Mouse (Mus musculus): ENCODE results near the gene Dnm3. TPM values are rescaled to one million over a fixed set of nuclear protein-coding genes. Genes with fewer than 3 reads are reported as not detected.
A peak's percentile ranks its signal among the peaks of the same experiment; 100 is the strongest.

The Dnm3 gene
- polyA plus RNA-seq, 1 experiment from 2014 or later = 12.9 TPM

DNA sequence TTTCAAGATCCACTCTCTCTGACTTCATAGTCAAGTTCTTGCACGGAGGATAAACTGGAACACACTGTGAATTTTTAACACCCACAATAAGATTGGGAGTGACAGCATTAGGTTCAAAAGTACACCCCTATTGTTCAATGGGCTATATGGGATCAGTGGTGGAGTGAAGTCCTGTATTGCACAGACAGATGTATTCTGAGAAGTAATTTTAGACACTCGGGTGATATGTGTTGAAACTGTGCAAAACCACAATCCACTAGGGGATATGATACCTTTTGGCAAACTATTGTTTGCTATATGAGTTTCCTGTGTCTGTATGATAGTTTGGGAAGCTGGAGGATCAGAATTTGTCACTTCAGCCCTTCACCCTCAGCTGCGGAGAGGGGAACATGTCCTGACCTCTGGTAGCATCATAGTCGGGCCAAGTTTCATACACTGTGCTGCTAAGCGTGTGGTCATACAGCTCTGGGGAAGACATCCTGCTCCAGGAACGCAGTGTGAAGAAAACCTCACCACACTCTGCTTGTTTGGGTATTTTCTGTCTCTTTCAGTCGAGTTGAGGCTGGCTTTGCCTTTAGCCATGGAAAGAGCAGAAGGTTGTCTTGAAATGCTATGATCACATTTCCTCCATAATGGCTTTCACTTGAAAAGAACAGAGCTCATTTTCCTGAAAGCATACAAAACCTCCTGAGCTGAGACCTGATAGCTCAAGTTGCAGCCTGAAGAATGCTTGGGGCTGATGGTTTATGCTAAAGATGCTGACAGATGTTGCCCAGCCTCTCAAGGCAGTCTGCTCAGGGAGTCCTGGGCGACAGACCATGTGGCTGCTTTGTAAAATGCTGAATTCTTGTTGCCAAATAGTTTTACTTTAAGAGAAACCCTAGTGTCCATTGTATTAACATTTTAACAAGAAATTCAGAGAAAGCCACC lies 433.8 kb downstream of the Dnm3 start:
- no peaks in the 10 kb centered on the region for H3K27me3 ChIP-seq (ENCODE audit: control insufficient read depth, insufficient read depth, low read length)
- H3K9me3 ChIP-seq (ENCODE audit: control insufficient read depth, low read length) = no peaks in the 10 kb centered on the region
- H3K4me1 ChIP-seq (ENCODE audit: control insufficient read depth, insufficient read depth, low read length) = peaks cover 14% of the 10 kb centered on the region
- ATAC-seq (ENCODE audit: insufficient read depth, low FRiP score, low TSS enrichment) = no peak
- H3K4me2 ChIP-seq (ENCODE audit: low read depth) = no peak overlapping the region
- DNase-seq (ENCODE audit: low spot score) = peak; percentile 38
- H3K27ac ChIP-seq (ENCODE audit: low read depth, low read length) = peak overlapping the region; percentile 40
- 66% methylated on average over 8 of the region's 8 CpGs for WGBS
- H3K9ac ChIP-seq (ENCODE audit: low read length) = no peak overlapping the region
- H3K36me3 ChIP-seq (ENCODE audit: control insufficient read depth, insufficient read depth, low read length) = no peaks in the 10 kb centered on the region
- H3K4me3 ChIP-seq (ENCODE audit: low read depth, low read length) = no peak overlapping the region

DNA sequence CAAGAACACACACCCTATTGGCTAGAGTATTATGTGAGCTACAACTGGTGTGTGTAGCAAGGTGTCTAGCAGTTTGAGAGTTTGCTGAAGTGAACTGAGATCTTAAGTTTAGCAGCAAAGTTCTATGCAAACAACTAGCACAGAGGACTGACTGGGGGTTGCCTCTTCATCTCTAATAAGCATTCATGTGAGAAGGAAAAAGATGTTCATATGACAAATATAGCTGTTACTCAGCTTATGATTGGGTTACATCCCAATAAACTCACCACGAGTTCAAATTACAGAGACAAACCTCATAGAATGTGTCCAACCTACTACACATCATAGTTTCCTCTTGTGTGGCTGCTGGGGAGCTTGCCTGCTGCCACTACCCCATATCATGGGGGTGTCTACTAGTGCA lies 434.6 kb downstream of the Dnm3 start:
- Histone ChIP-seq H3K4me2 (ENCODE audit: low read depth) (no peak overlapping the region), H3K27ac (ENCODE audit: low read depth, low read length) (no peak overlapping the region), H3K4me1 (ENCODE audit: control insufficient read depth, insufficient read depth, low read length) (peaks cover 20% of the 10 kb centered on the region), H3K27me3 (ENCODE audit: control insufficient read depth, insufficient read depth, low read length) (no peaks in the 10 kb centered on the region), H3K36me3 (ENCODE audit: control insufficient read depth, insufficient read depth, low read length) (no peaks in the 10 kb centered on the region), H3K9me3 (ENCODE audit: control insufficient read depth, low read length) (no peaks in the 10 kb centered on the region), H3K4me3 (ENCODE audit: low read depth, low read length) (no peak overlapping the region), H3K9ac (ENCODE audit: low read length) (no peak overlapping the region)
- no peak for DNase-seq (ENCODE audit: low spot score)
- 89% methylated on average over 1 of the region's 1 CpGs for WGBS
- ATAC-seq (ENCODE audit: insufficient read depth, low FRiP score, low TSS enrichment) = no peak

DNA sequence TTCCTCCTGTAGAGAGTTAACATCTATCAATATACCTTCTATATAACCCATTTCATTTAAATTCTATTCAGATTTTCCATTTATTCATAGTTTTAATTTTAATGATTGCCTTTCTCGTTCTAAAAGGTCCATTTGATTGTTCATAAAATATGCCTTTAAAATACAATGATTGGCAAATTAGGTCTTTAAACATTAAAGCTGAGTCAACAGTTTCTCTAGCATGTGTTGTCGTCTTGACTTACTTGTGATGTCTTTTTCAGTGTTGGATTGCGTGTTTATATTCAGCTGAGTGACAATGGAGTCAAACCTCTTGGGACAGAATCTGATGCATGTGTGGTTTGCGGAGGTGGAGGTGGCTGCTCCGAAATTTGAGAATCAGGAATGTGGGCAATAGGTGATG lies 435.4 kb downstream of the Dnm3 start:
- no peak overlapping the region for H3K4me3 ChIP-seq (ENCODE audit: low read depth, low read length)
- H3K4me1 ChIP-seq (ENCODE audit: control insufficient read depth, insufficient read depth, low read length) = peaks cover 27% of the 10 kb centered on the region
- no peaks in the 10 kb centered on the region for H3K27me3 ChIP-seq (ENCODE audit: control insufficient read depth, insufficient read depth, low read length)
- DNase-seq (ENCODE audit: low spot score) (no peak), ATAC-seq (ENCODE audit: insufficient read depth, low FRiP score, low TSS enrichment) (no peak)
- WGBS = 85% methylated on average over 5 of the region's 5 CpGs
- H3K9me3 ChIP-seq (ENCODE audit: control insufficient read depth, low read length) = no peaks in the 10 kb centered on the region
- H3K4me2 ChIP-seq (ENCODE audit: low read depth) = no peak overlapping the region
- no peaks in the 10 kb centered on the region for H3K36me3 ChIP-seq (ENCODE audit: control insufficient read depth, insufficient read depth, low read length)
- no peak overlapping the region for H3K27ac ChIP-seq (ENCODE audit: low read depth, low read length)
- H3K9ac ChIP-seq (ENCODE audit: low read length) = no peak overlapping the region

DNA sequence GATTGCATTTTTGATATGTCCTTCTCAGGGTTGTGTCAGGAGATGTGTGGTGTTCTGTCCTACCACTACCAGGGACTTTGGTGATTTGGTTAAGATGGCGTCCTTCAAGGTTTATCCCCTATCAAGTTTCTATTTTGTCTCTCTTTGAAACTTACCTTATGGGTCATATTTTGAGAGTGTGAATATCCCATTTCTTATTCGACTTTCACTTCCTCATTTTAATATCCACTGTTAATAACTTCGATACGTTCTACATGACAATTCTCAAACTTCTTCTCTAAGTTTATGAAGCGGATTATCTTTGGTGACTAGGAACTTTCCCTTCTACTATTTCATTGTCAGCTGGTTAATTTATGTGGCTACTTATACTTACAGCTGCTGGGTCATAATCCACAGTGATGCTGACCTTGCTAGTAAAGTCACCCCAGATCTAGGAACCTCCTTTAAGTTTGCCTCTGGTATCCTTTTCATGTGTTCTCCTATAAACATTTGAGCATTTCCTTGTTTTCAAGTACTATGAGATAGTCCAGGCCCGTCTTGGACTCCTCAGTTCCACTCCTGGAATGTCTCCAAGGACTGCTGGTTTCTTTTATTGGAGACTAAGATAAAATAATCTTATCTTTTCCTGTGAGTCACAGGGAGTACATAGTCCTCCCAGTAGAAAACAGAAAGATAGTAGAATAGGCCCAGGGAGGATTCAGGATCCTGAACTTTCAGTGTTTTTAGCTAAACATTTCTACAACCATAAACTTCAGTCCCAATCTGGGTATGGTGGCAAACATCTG lies 437.2 kb downstream of the Dnm3 start:
- Histone ChIP-seq H3K9me3 (ENCODE audit: control insufficient read depth, low read length) (no peaks in the 10 kb centered on the region), H3K9ac (ENCODE audit: low read length) (no peak overlapping the region), H3K27ac (ENCODE audit: low read depth, low read length) (no peak overlapping the region), H3K4me2 (ENCODE audit: low read depth) (no peak overlapping the region), H3K36me3 (ENCODE audit: control insufficient read depth, insufficient read depth, low read length) (no peaks in the 10 kb centered on the region), H3K4me3 (ENCODE audit: low read depth, low read length) (no peak overlapping the region), H3K4me1 (ENCODE audit: control insufficient read depth, insufficient read depth, low read length) (peaks cover 37% of the 10 kb centered on the region), H3K27me3 (ENCODE audit: control insufficient read depth, insufficient read depth, low read length) (no peaks in the 10 kb centered on the region)
- ATAC-seq (ENCODE audit: insufficient read depth, low FRiP score, low TSS enrichment) = no peak
- DNase-seq (ENCODE audit: low spot score) = no peak
- 92% methylated on average over 6 of the region's 6 CpGs for WGBS

DNA sequence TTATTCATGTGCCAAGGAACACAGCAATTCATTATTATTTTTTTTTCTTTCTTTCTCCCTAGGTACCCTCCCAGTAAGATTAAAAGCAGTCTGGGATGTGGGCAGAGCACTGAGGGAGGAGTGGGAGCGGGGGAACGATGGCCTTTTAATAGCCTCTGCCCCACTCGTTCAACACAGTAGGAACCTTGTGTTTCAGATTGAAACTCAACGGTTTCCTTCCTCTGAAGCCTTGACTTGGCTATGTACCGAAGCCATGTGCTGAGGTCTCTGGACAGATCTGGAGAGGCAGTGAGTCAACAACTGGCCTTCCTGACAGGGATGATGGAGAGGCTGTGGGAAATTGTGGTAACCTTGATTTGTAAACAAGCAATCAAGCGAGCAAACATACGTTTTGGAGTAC lies 438.0 kb downstream of the Dnm3 start:
- no peak overlapping the region for H3K4me2 ChIP-seq (ENCODE audit: low read depth)
- no peak for ATAC-seq (ENCODE audit: insufficient read depth, low FRiP score, low TSS enrichment)
- WGBS = 43% methylated on average over 7 of the region's 7 CpGs
- H3K9ac ChIP-seq (ENCODE audit: low read length) = no peak overlapping the region
- no peak for DNase-seq (ENCODE audit: low spot score)
- peaks cover 36% of the 10 kb centered on the region for H3K4me1 ChIP-seq (ENCODE audit: control insufficient read depth, insufficient read depth, low read length)
- no peaks in the 10 kb centered on the region for H3K36me3 ChIP-seq (ENCODE audit: control insufficient read depth, insufficient read depth, low read length)
- H3K27me3 ChIP-seq (ENCODE audit: control insufficient read depth, insufficient read depth, low read length) = no peaks in the 10 kb centered on the region
- H3K9me3 ChIP-seq (ENCODE audit: control insufficient read depth, low read length) = no peaks in the 10 kb centered on the region
- no peak overlapping the region for H3K4me3 ChIP-seq (ENCODE audit: low read depth, low read length)
- peak overlapping the region; percentile 44; the same call in 1 of the 2 replicates for H3K27ac ChIP-seq (ENCODE audit: low read depth, low read length)

DNA sequence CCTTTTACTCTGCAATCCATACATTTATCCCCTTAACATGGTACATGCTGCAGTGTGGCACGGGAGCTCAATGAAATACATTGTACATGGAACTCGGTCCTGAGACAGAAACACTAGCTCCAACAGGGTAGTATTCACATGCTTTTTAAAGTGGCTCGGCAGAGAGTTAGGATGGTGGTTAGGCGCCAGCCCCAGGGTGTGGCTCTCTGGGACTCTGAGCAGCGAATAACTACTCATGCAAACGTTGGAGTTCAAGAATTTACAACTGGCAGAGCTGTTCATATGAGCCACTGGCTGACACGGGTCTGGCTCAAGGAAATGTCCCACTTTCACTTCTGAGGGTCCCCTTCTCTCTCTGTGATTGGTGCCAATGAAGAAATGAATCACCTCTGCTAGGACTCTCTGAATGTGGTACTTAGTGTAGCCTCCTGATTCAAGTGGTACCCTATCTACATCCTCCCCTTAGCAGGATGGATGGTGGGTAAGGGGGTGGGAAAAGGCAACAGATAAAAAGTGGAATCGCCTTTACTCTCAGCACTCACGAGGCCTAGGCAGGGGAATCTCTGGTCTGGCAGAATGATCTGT lies 438.7 kb downstream of the Dnm3 start:
- no peak overlapping the region for H3K4me2 ChIP-seq (ENCODE audit: low read depth)
- no peaks in the 10 kb centered on the region for H3K27me3 ChIP-seq (ENCODE audit: control insufficient read depth, insufficient read depth, low read length)
- H3K9me3 ChIP-seq (ENCODE audit: control insufficient read depth, low read length) = no peaks in the 10 kb centered on the region
- peaks cover 32% of the 10 kb centered on the region for H3K4me1 ChIP-seq (ENCODE audit: control insufficient read depth, insufficient read depth, low read length)
- WGBS = 46% methylated on average over 9 of the region's 9 CpGs
- DNase-seq (ENCODE audit: low spot score) = no peak
- no peak overlapping the region for H3K4me3 ChIP-seq (ENCODE audit: low read depth, low read length)
- H3K36me3 ChIP-seq (ENCODE audit: control insufficient read depth, insufficient read depth, low read length) = no peaks in the 10 kb centered on the region
- H3K9ac ChIP-seq (ENCODE audit: low read length) = no peak overlapping the region
- no peak for ATAC-seq (ENCODE audit: insufficient read depth, low FRiP score, low TSS enrichment)
- peak overlapping the region; percentile 72 for H3K27ac ChIP-seq (ENCODE audit: low read depth, low read length)

DNA sequence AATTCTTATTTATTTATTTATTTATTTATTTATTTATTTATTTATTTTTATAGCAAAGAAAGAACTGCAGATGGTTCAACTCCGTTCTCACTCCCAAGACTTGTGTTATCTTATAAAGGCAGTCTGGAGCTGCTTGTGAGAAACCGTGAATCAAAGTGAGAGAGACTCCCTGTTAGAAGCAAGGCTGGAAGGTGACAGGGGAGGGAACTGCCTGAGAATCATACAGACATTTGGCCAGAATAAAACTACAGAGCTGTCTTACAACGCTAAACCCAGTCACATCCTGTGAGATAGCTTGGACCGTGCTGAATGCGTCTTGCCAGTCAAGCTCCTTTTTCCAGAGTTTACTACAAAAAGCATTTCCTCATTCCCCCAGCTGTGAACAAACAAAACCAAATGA lies 439.4 kb downstream of the Dnm3 start:
- Histone ChIP-seq H3K4me3 (ENCODE audit: low read depth, low read length) (no peak overlapping the region), H3K9ac (ENCODE audit: low read length) (no peak overlapping the region), H3K4me1 (ENCODE audit: control insufficient read depth, insufficient read depth, low read length) (peaks cover 30% of the 10 kb centered on the region), H3K36me3 (ENCODE audit: control insufficient read depth, insufficient read depth, low read length) (no peaks in the 10 kb centered on the region), H3K27ac (ENCODE audit: low read depth, low read length) (peak overlapping the region; percentile 72), H3K9me3 (ENCODE audit: control insufficient read depth, low read length) (no peaks in the 10 kb centered on the region), H3K27me3 (ENCODE audit: control insufficient read depth, insufficient read depth, low read length) (no peaks in the 10 kb centered on the region), H3K4me2 (ENCODE audit: low read depth) (no peak overlapping the region)
- ATAC-seq (ENCODE audit: insufficient read depth, low FRiP score, low TSS enrichment) = peak; percentile 13
- DNase-seq (ENCODE audit: low spot score) = no peak
- WGBS = 49% methylated on average over 5 of the region's 5 CpGs

DNA sequence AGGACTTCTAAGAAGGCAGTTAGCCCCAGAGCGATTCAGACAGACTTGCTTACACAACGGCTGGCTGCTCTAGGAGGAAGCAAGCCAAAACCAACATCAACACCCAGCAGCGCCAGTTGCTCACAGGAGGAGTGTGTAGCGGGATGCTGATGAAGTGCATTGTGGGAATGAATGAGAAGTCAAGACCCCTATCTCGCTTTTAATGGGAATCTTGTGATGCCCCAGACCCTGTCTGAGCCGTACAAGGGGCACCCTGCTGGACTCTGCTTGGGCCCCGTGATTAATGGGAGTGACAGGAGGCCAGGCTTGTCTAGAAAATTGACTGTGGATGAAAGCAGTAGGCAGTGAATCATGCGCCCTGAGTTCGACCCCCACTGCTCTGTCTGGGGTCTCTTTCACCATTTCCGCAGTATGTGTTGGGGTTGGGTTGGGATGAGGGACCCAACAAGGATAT lies 439.8 kb downstream of the Dnm3 start:
- DNase-seq (ENCODE audit: low spot score) (peak; percentile 79), ATAC-seq (ENCODE audit: insufficient read depth, low FRiP score, low TSS enrichment) (peak; percentile 91)
- Histone ChIP-seq H3K4me2 (ENCODE audit: low read depth) (no peak overlapping the region), H3K9ac (ENCODE audit: low read length) (no peak overlapping the region), H3K36me3 (ENCODE audit: control insufficient read depth, insufficient read depth, low read length) (no peaks in the 10 kb centered on the region), H3K27ac (ENCODE audit: low read depth, low read length) (peak overlapping the region; percentile 72), H3K9me3 (ENCODE audit: control insufficient read depth, low read length) (no peaks in the 10 kb centered on the region), H3K4me3 (ENCODE audit: low read depth, low read length) (no peak overlapping the region), H3K27me3 (ENCODE audit: control insufficient read depth, insufficient read depth, low read length) (no peaks in the 10 kb centered on the region), H3K4me1 (ENCODE audit: control insufficient read depth, insufficient read depth, low read length) (peaks cover 30% of the 10 kb centered on the region)
- WGBS = 34% methylated on average over 10 of the region's 10 CpGs
